Mouse (Mus musculus): ENCODE measurements around the gene Catsper2. TPM values are rescaled to one million over a fixed set of nuclear protein-coding genes. Genes with fewer than 3 reads are reported as not detected.

Catsper2 gene
- polyA plus RNA-seq, 1 experiment: 0.92 TPM

DNA sequence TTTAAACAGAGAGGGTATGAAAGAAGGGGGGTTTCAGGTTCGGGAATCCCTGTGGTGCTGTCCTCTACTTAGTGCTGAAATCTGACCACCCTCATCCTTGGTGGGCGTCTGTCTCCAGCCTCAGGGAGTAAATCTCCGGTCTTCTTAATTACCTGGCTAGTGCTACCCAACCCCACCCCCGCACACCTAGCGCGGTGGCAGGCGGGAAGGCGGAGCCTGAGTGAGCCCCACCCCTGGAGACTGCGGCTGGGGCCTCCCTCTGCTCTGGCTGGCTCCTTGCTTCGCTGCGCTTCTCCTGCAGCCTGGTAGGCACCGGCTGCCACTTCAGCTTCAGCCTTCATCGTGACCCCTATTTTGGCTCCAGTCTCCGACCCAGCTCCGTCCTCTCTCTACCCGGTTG is 55.2 kb downstream of the Catsper2 start:
- Histone ChIP-seq H3K79me2 (ENCODE audit: control insufficient read depth, insufficient read depth) (no peaks in the 10 kb centered on the region), H3K27me3 (ENCODE audit: control insufficient read depth, insufficient read depth, insufficient read length) (peaks cover 42% of the 10 kb centered on the region), H3K4me3 (ENCODE audit: insufficient read depth, poor library complexity, severe bottlenecking) (no peak overlapping the region), H3K79me3 (ENCODE audit: low read depth) (no peaks in the 10 kb centered on the region), H3K36me3 (ENCODE audit: control insufficient read depth, insufficient read depth) (no peaks in the 10 kb centered on the region), H3ac (ENCODE audit: control insufficient read depth, insufficient read length, low read depth) (no peak overlapping the region)
- TF ChIP-seq CTCF (IDR thresholded peaks at IDR 0.05; ENCODE audit: control insufficient read depth, insufficient read depth, insufficient read length) (no peak), FOSL1 (IDR thresholded peaks at IDR 0.05; ENCODE audit: insufficient read depth, low read length, poor library complexity, severe bottlenecking) (no peak), CEBPB (IDR thresholded peaks at IDR 0.05; ENCODE audit: low read depth) (no peak), MYOD1 (IDR thresholded peaks at IDR 0.05; ENCODE audit: control insufficient read depth, insufficient read length, low read depth) (no peak), MAX (IDR thresholded peaks at IDR 0.05) (no peak), USF1 (IDR thresholded peaks at IDR 0.05; ENCODE audit: low read depth) (no peak), MYOG (IDR thresholded peaks at IDR 0.05; ENCODE audit: control insufficient read depth, extremely low read depth, insufficient read length) (no peak)

DNA sequence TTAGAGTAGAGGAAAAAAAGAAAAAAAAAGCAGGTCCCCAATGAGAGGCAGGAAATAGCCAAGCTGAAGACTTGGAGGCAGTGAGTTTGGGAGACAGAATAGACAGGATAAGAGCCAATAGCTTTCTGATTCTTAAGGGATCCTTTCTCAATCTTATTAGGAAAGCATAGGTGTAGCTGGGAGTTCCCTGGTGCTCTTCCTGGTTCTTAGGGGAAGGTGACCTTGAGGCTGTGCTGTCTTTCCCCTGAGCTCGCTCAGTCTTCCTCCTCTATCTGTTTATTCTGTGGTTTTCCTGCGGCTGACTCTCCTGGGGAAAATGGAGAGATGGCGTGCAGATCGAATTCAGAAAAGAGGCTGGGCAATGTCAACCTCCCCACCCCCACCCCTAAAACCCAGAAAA is 55.6 kb downstream of the Catsper2 start:
- no peaks in the 10 kb centered on the region for H3K79me2 ChIP-seq (ENCODE audit: control insufficient read depth, insufficient read depth)
- TF ChIP-seq MAX (IDR thresholded peaks at IDR 0.05) (no peak), USF1 (IDR thresholded peaks at IDR 0.05; ENCODE audit: low read depth) (no peak), CTCF (IDR thresholded peaks at IDR 0.05; ENCODE audit: control insufficient read depth, insufficient read depth, insufficient read length) (no peak), MYOG (IDR thresholded peaks at IDR 0.05; ENCODE audit: control insufficient read depth, extremely low read depth, insufficient read length) (no peak)
- H3ac ChIP-seq (ENCODE audit: control insufficient read depth, insufficient read length, low read depth): no peak overlapping the region
- no peak overlapping the region for H3K4me3 ChIP-seq (ENCODE audit: insufficient read depth, poor library complexity, severe bottlenecking)
- peaks cover 38% of the 10 kb centered on the region for H3K27me3 ChIP-seq (ENCODE audit: control insufficient read depth, insufficient read depth, insufficient read length)
- H3K79me3 ChIP-seq (ENCODE audit: low read depth): no peaks in the 10 kb centered on the region
- H3K36me3 ChIP-seq (ENCODE audit: control insufficient read depth, insufficient read depth): no peaks in the 10 kb centered on the region

DNA sequence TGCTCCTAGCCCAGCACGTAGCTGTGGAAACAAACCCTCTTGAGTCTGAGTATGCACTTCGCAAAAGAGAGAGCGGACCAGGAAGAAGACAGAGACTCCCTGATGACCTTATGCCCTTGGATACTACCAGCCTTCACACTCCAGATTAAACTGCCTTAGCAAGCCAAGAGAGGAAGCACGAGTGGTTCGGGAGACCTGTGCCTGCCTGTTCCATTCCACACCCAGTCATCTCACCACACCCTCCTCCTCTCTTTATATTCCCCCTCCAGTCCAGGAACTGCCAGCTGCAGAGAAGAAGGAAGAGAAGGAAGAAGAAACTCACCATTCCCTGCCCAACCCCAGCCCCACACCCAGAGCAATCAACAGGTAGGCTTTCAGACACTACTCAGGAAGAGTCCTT is 56.1 kb downstream of the Catsper2 start, which contains the start of gene Ckmt1:
Gene Ckmt1 (plus strand): TSS at position 221 of the 400 bp plus-strand sequence.
- Histone ChIP-seq H3K4me3 (ENCODE audit: insufficient read depth, poor library complexity, severe bottlenecking) (no peak within 1 kb of the TSS), H3K27me3 (ENCODE audit: control insufficient read depth, insufficient read depth, insufficient read length) (peaks cover 33% of the 10 kb centered on the region), H3K79me2 (ENCODE audit: control insufficient read depth, insufficient read depth) (no peaks in the 10 kb centered on the region), H3ac (ENCODE audit: control insufficient read depth, insufficient read length, low read depth) (no peak within 1 kb of the TSS), H3K79me3 (ENCODE audit: low read depth) (no peaks in the 10 kb centered on the region), H3K36me3 (ENCODE audit: control insufficient read depth, insufficient read depth) (no peaks in the 10 kb centered on the region)
- TF ChIP-seq USF1 (IDR thresholded peaks at IDR 0.05; ENCODE audit: low read depth) (no peak), CTCF (IDR thresholded peaks at IDR 0.05; ENCODE audit: control insufficient read depth, insufficient read depth, insufficient read length) (no peak), CEBPB (IDR thresholded peaks at IDR 0.05; ENCODE audit: low read depth) (no peak), MAX (IDR thresholded peaks at IDR 0.05) (no peak), FOSL1 (IDR thresholded peaks at IDR 0.05; ENCODE audit: insufficient read depth, low read length, poor library complexity, severe bottlenecking) (no peak), MYOD1 (IDR thresholded peaks at IDR 0.05; ENCODE audit: control insufficient read depth, insufficient read length, low read depth) (no peak), MYOG (IDR thresholded peaks at IDR 0.05; ENCODE audit: control insufficient read depth, extremely low read depth, insufficient read length) (no peak)

DNA sequence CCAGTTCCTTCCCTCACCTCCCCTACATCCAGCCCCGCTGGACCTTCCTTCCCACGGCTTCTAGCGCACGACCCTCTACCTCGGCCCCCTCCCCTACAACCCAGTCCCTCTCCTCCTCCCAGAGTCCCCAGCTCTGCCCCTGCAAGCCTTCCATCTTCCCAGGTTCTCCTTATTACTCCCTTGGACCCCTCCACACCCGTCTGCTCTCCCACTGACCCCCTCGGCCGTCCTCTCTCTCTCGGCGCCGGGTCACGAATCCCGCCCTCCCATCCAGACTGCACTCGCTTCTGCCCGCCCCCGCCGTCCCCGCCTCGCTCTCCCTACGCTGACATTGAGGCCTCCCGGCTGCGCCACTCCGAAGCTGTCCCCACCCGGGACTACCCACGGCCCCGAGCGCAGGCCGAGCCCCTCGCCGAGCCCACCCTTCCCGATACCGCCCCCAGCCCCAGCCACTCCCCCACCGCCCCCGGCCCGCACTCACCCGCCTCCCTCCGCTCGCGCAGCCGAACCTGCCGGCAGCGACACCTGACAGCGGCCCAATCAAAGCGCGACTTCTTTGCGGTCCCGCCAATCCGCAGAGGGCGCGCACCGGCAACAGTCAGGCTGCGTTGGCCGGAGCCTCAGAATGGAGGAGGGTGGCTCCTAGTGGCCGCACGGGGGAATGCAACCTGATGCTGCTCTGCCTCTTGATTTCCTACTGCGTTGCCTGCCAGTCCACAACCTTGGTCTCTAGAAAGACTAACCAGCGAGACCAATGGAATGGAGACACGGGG is 58.6 kb downstream of the Catsper2 start, which contains the start of gene Ppip5k1:
Gene Ppip5k1 (minus strand): TSS at position 577 of the 773 bp plus-strand sequence.
- peaks cover 18% of the 10 kb centered on the region for H3K27me3 ChIP-seq (ENCODE audit: control insufficient read depth, insufficient read depth, insufficient read length)
- peak; percentile 93 for TF ChIP-seq CTCF (IDR thresholded peaks at IDR 0.05; ENCODE audit: control insufficient read depth, insufficient read depth, insufficient read length)
- no peak for TF ChIP-seq USF1 (IDR thresholded peaks at IDR 0.05; ENCODE audit: low read depth)
- TF ChIP-seq MYOG (IDR thresholded peaks at IDR 0.05; ENCODE audit: control insufficient read depth, extremely low read depth, insufficient read length): no peak
- TF ChIP-seq MAX (IDR thresholded peaks at IDR 0.05): peak; percentile 32
- H3K4me3 ChIP-seq (ENCODE audit: insufficient read depth, poor library complexity, severe bottlenecking): peak within 1 kb of the TSS; percentile 58
- H3K36me3 ChIP-seq (ENCODE audit: control insufficient read depth, insufficient read depth): no peaks in the 10 kb centered on the region
- H3ac ChIP-seq (ENCODE audit: control insufficient read depth, insufficient read length, low read depth): peak within 1 kb of the TSS; percentile 59
- no peaks in the 10 kb centered on the region for H3K79me3 ChIP-seq (ENCODE audit: low read depth)
- no peaks in the 10 kb centered on the region for H3K79me2 ChIP-seq (ENCODE audit: control insufficient read depth, insufficient read depth)

DNA sequence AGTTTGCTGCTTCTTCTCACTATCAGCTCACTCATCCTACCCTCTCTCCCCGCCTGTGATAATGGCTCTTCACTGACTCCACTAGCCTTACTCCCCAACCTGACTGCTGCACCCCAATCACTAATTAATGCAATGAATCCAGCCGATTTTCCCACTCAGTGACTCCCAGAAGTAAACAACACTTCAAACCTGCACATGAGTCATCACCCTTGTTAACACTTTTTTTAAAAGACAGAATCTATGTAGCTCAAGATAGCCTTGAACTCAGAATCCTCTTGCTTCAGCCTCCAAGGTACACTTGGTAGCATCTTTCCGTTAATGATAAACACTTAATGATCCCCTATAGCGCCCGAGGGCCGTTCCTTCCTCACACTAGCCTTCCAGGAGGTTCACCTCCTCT is 59.2 kb downstream of the Catsper2 start:
- Histone ChIP-seq H3K79me3 (ENCODE audit: low read depth) (no peaks in the 10 kb centered on the region), H3K79me2 (ENCODE audit: control insufficient read depth, insufficient read depth) (no peaks in the 10 kb centered on the region), H3K36me3 (ENCODE audit: control insufficient read depth, insufficient read depth) (no peaks in the 10 kb centered on the region), H3K4me3 (ENCODE audit: insufficient read depth, poor library complexity, severe bottlenecking) (peak overlapping the region; percentile 58), H3ac (ENCODE audit: control insufficient read depth, insufficient read length, low read depth) (peak overlapping the region; percentile 59), H3K27me3 (ENCODE audit: control insufficient read depth, insufficient read depth, insufficient read length) (peaks cover 15% of the 10 kb centered on the region)
- no peak for TF ChIP-seq MYOG (IDR thresholded peaks at IDR 0.05; ENCODE audit: control insufficient read depth, extremely low read depth, insufficient read length)
- no peak for TF ChIP-seq USF1 (IDR thresholded peaks at IDR 0.05; ENCODE audit: low read depth)
- TF ChIP-seq MYOD1 (IDR thresholded peaks at IDR 0.05; ENCODE audit: control insufficient read depth, insufficient read length, low read depth): no peak
- TF ChIP-seq FOSL1 (IDR thresholded peaks at IDR 0.05; ENCODE audit: insufficient read depth, low read length, poor library complexity, severe bottlenecking): no peak
- TF ChIP-seq CTCF (IDR thresholded peaks at IDR 0.05; ENCODE audit: control insufficient read depth, insufficient read depth, insufficient read length): no peak
- no peak for TF ChIP-seq MAX (IDR thresholded peaks at IDR 0.05)
- no peak for TF ChIP-seq CEBPB (IDR thresholded peaks at IDR 0.05; ENCODE audit: low read depth)

Data from C2C12 (cell line).